Mouse (Mus musculus) myocyte (in vitro differentiated cells): ENCODE results near the gene Arhgap15. TPM values are rescaled to one million over a fixed set of nuclear protein-coding genes. Genes with fewer than 3 reads are reported as not detected.

Experiments
- H3K27me3 ChIP-seq: one replicate; pipeline ENCODE4 v1.6.1; 2011; ENCODE audit not compliant: control insufficient read depth, insufficient read depth, insufficient read length
- H3K36me3 ChIP-seq: one replicate; pipeline ENCODE4 v1.6.1; 2011; ENCODE audit not compliant: control insufficient read depth, insufficient read depth
- H3K4me2 ChIP-seq: one replicate; pipeline ENCODE4 v1.6.1; 2011; ENCODE audit warnings: low read depth, control low read depth
- H3K4me3 ChIP-seq: one replicate; pipeline ENCODE4 v1.5.1; 2011; ENCODE audit warnings: mild to moderate bottlenecking, control low read depth, moderate library complexity
- H3K79me2 ChIP-seq: one replicate; pipeline ENCODE4 v1.6.1; 2011; ENCODE audit not compliant: control insufficient read depth, insufficient read depth
- H3ac ChIP-seq: one replicate; pipeline ENCODE4 v1.6.1; 2011; ENCODE audit not compliant: control insufficient read depth, insufficient read length
- CEBPB ChIP-seq: IDR thresholded peaks from 2 replicates; pipeline ENCODE4 v1.6.1; 2011; ENCODE audit warnings: mild to moderate bottlenecking, moderate library complexity; ENCODE audit not compliant: poor library complexity, insufficient read depth, severe bottlenecking
- E2F4 ChIP-seq: IDR thresholded peaks from one replicate; pipeline ENCODE4 v1.6.1; 2011; ENCODE audit warnings: mild to moderate bottlenecking, control low read depth, moderate library complexity; ENCODE audit not compliant: insufficient read depth
- MAX ChIP-seq: IDR thresholded peaks from one replicate; pipeline ENCODE4 v1.6.1; 2011; ENCODE audit warnings: low read depth, mild to moderate bottlenecking, control low read depth
- MYOD1 ChIP-seq, 3 experiments: IDR thresholded peaks; one replicate each; pipeline ENCODE4 v1.6.1; 2011; ENCODE audit warnings: control low read depth in 2 of 3, low read depth in 2 of 3, mild to moderate bottlenecking in 2 of 3, moderate library complexity in 1 of 3; ENCODE audit not compliant: insufficient read length in 2 of 3, control insufficient read depth in 1 of 3
- MYOG ChIP-seq, 3 experiments: IDR thresholded peaks; one replicate each; pipeline ENCODE4 v1.6.1; 2011; ENCODE audit warnings: control low read depth in 2 of 3, low read depth in 2 of 3, mild to moderate bottlenecking in 2 of 3; ENCODE audit not compliant: insufficient read length in 2 of 3, control insufficient read depth in 1 of 3, insufficient read depth in 1 of 3
- POLR2A ChIP-seq: IDR thresholded peaks from one replicate; pipeline ENCODE4 v1.6.1; 2011; ENCODE audit warnings: low read depth, mild to moderate bottlenecking, control low read depth, moderate library complexity; ENCODE audit not compliant: insufficient read length
- POLR2AphosphoS2 ChIP-seq: IDR thresholded peaks from one replicate; pipeline ENCODE4 v1.6.1; 2011; ENCODE audit warnings: low read depth, control low read depth; ENCODE audit not compliant: insufficient read length
- REST ChIP-seq: IDR thresholded peaks from one replicate; pipeline ENCODE4 v1.6.1; 2011; ENCODE audit warnings: mild to moderate bottlenecking, control low read depth, moderate library complexity; ENCODE audit not compliant: insufficient read depth, insufficient read length
- SRF ChIP-seq: IDR thresholded peaks from one replicate; pipeline ENCODE4 v1.6.1; 2011; ENCODE audit warnings: low read depth; ENCODE audit not compliant: control insufficient read depth, insufficient read length
- TCF12 ChIP-seq: IDR thresholded peaks from one replicate; pipeline ENCODE4 v1.6.1; 2011; ENCODE audit warnings: mild to moderate bottlenecking, control low read depth; ENCODE audit not compliant: poor library complexity, insufficient read depth, severe bottlenecking
- TCF3 ChIP-seq: IDR thresholded peaks from one replicate; pipeline ENCODE4 v1.6.1; 2011; ENCODE audit warnings: low read depth, control low read depth; ENCODE audit not compliant: insufficient read length
- USF1 ChIP-seq: IDR thresholded peaks from one replicate; pipeline ENCODE4 v1.6.1; 2011; ENCODE audit warnings: low read depth, mild to moderate bottlenecking, control low read depth, moderate library complexity
- polyA plus RNA-seq: library from polyadenylated mRNA; unstranded; fragments of >200 nt; fragmentation: generic; extraction: Trizol; gene quantifications from one replicate; pipeline ENCODE4 v1.2.1, GENCODE M21; 2012; ENCODE audit warnings: missing spikeins

Arhgap15 gene
- polyA plus RNA-seq, 1 experiment = not detected

- no peak overlapping the region for H3K4me3 ChIP-seq
- H3K4me2 ChIP-seq = no peak overlapping the region
- H3K36me3 ChIP-seq = no peaks in the 10 kb centered on the region
- H3K27me3 ChIP-seq = no peaks in the 10 kb centered on the region
- H3ac ChIP-seq = no peak overlapping the region
- TF ChIP-seq MYOD1 (IDR thresholded peaks at IDR 0.05; ENCODE audit: control insufficient read depth in 1 of 3, insufficient read length in 2 of 3, low read depth in 2 of 3) (no peak), E2F4 (no peak), SRF (no peak), REST (no peak), USF1 (no peak), TCF3 (no peak)
- no peaks in the 10 kb centered on the region for H3K79me2 ChIP-seq
Measured at GRCm38 (mm10) chr2:43756626-43757025, 8.0 kb downstream of the Arhgap15 start.

DNA sequence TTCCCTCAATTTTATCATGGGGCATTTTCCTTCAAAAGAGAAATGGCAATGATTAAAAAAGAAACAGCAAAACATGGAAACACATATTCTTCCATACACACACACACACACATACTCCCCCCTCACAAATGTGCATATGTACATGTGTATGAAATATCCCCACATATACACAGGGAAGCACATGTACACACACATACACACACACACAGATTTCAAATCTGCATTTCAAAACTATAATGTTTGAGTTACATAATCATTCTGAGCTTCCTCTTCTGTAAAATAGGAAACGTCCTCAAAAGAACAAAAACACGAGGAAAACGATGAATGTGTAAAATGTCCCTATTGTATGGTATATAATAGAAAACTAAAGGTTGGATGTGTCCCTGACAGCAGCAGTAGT lies 13.1 kb downstream of the Arhgap15 start:
- TF ChIP-seq TCF3 = no peak
- no peak for TF ChIP-seq CEBPB
- TF ChIP-seq REST = no peak
- no peak for TF ChIP-seq USF1
- no peak for TF ChIP-seq E2F4
- TF ChIP-seq MYOD1 (IDR thresholded peaks at IDR 0.05; ENCODE audit: control insufficient read depth in 1 of 3, insufficient read length in 2 of 3, low read depth in 2 of 3) = no peak
- no peak for TF ChIP-seq TCF12
- TF ChIP-seq MAX = no peak
- no peak for TF ChIP-seq POLR2AphosphoS2
- no peak for TF ChIP-seq POLR2A
- no peak for TF ChIP-seq SRF
- no peak for TF ChIP-seq MYOG (IDR thresholded peaks at IDR 0.05; ENCODE audit: control insufficient read depth in 1 of 3, insufficient read depth in 1 of 3, insufficient read length in 2 of 3, low read depth in 2 of 3)
- H3K79me2 ChIP-seq = no peaks in the 10 kb centered on the region
- no peak overlapping the region for H3ac ChIP-seq
- no peaks in the 10 kb centered on the region for H3K27me3 ChIP-seq
- no peak overlapping the region for H3K4me2 ChIP-seq
- no peak overlapping the region for H3K4me3 ChIP-seq
- H3K36me3 ChIP-seq = no peaks in the 10 kb centered on the region

DNA sequence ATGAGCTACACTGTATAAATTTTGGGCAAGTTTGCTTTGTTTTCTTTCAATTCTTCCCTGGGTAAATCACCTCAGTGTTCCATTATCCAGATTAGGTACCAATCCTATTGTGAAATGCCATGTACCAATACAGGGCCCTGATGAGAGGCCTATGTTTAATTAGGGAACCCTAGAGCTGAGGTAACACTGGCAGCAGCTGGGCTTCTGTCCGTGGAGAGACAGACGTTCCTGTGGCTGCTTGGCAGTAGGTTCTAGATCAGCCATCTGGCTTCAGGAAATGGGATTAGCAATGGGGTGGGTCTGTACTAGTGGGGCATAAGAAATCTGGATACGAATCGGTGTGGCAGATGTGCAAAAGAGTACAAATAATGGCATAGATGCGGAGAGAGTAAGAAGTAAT lies 14.7 kb downstream of the Arhgap15 start:
- no peaks in the 10 kb centered on the region for H3K79me2 ChIP-seq
- no peak overlapping the region for H3K4me3 ChIP-seq
- TF ChIP-seq REST (no peak), MYOG (IDR thresholded peaks at IDR 0.05; ENCODE audit: control insufficient read depth in 1 of 3, insufficient read depth in 1 of 3, insufficient read length in 2 of 3, low read depth in 2 of 3) (no peak), USF1 (no peak), CEBPB (no peak), SRF (no peak), POLR2A (no peak), TCF3 (no peak), TCF12 (no peak), MAX (no peak)
- H3K27me3 ChIP-seq = no peaks in the 10 kb centered on the region
- no peak overlapping the region for H3ac ChIP-seq
- no peak overlapping the region for H3K4me2 ChIP-seq
- H3K36me3 ChIP-seq = no peaks in the 10 kb centered on the region

DNA sequence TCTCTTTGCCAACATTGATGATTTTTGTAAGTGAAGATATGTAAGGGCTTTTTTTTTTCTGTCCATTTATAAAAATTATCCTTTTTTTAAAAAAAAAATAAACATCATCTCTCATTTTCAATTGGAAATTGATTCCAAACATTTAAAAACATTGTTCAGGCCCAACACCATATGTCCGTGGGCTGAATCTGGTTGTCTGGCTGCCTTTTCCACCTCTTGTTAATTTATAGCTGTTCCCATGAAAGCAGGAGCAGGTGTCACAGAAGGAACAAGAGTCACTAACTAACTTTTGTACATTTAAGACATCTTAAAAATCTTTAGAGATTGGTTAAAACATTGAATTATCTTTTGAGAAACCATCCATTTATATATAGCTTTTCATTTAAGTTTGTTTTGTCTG lies 15.8 kb downstream of the Arhgap15 start:
- TF ChIP-seq TCF12 = no peak
- TF ChIP-seq MYOG (IDR thresholded peaks at IDR 0.05; ENCODE audit: control insufficient read depth in 1 of 3, insufficient read depth in 1 of 3, insufficient read length in 2 of 3, low read depth in 2 of 3) = no peak
- TF ChIP-seq TCF3 = no peak
- TF ChIP-seq CEBPB = no peak
- TF ChIP-seq MYOD1 (IDR thresholded peaks at IDR 0.05; ENCODE audit: control insufficient read depth in 1 of 3, insufficient read length in 2 of 3, low read depth in 2 of 3) = no peak
- TF ChIP-seq POLR2AphosphoS2 = no peak
- no peak for TF ChIP-seq POLR2A
- no peak for TF ChIP-seq MAX
- TF ChIP-seq SRF = no peak
- Histone ChIP-seq H3K79me2 (no peaks in the 10 kb centered on the region), H3K4me3 (no peak overlapping the region), H3K36me3 (no peaks in the 10 kb centered on the region), H3K27me3 (no peaks in the 10 kb centered on the region), H3K4me2 (no peak overlapping the region), H3ac (no peak overlapping the region)

DNA sequence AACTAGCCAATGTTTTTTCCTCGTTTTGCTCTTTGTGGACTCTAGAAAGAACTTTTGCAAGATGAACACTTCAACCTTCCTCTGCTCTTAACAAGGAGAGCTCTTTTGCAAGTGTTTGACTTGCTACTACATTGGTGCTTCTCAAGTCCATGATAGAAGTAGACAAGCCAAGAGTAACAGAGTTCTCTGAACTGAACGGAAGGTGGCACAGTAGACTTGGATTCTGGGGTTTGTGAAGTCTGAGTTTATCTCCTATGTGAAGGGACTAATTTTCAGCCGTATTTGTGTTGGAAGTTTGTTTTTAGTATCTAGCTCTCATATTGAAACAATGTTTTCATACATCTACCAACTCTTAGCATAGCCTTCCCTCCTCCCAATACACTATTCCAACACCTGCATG lies 17.6 kb downstream of the Arhgap15 start:
- no peak overlapping the region for H3K4me3 ChIP-seq
- H3K27me3 ChIP-seq = no peaks in the 10 kb centered on the region
- H3ac ChIP-seq = no peak overlapping the region
- no peaks in the 10 kb centered on the region for H3K79me2 ChIP-seq
- H3K4me2 ChIP-seq = no peak overlapping the region
- TF ChIP-seq E2F4 (no peak), TCF12 (no peak), POLR2A (no peak), REST (no peak), MYOD1 (IDR thresholded peaks at IDR 0.05; ENCODE audit: control insufficient read depth in 1 of 3, insufficient read length in 2 of 3, low read depth in 2 of 3) (no peak), CEBPB (no peak), USF1 (no peak), TCF3 (no peak), SRF (no peak)
- no peaks in the 10 kb centered on the region for H3K36me3 ChIP-seq
